Mouse (Mus musculus) cortical plate, adult 2 months (tissue): ENCODE measurements around the gene Strip1.

Experiments
- CTCF ChIP-seq: fragments of 200-500 bp; IDR thresholded peaks from 2 replicates; pipeline ENCODE4 v1.5.1; 2011; ENCODE audit warnings: mild to moderate bottlenecking, control low read depth, low read length; ENCODE audit not compliant: insufficient read depth; ENCODE audit errors: extremely low read depth
- POLR2A ChIP-seq: fragments of 200-500 bp; IDR thresholded peaks from 2 replicates; pipeline ENCODE4 v1.6.1; 2011; ENCODE audit warnings: mild to moderate bottlenecking, low read length, control low read depth; ENCODE audit not compliant: insufficient read depth; ENCODE audit errors: extremely low read depth

DNA sequence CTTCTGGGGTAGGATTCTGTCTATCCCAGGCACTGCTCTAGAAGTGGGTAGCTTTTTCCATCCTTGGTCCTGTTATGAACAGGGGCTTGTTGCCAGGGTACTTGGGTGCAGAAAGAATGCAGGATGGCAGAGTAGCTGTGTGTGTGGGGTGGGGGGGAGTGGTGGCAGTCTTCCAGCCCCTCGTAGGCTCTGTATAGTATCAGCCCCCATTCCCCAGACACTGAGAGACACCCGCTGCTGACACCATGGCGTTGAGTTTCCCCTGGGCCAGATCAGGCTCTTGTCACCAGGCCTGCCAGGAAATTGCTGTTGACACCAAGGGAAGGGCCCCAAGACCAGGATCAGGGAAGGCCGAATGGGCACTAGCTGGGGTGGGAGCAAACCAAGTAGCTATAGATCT, 62.8 kb downstream of the Strip1 start:
- no peak for TF ChIP-seq CTCF
- no peak for TF ChIP-seq POLR2A
